Mouse (Mus musculus): ENCODE data around the gene Pitpnm2.

DNA sequence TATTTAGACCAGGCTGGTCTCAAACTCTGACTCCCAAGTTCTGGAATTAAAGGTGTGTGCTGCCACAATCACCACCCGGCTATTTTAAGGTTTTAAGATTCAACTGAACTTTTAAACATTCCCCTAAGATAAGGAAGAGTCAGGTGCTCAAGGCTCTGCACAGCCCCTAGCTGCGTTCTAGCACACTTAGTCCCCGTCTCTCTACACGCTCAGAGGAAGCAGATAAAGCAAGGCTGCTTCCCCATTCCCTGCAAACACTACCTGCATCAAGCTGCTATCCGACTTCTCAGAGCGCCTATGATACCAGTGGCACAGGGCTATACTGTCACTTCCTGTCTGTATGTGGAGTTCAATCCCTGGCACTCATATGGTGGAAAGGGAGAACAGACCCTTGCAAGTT lies 18.1 kb upstream of the Pitpnm2 start:
- TF ChIP-seq CTCF (IDR thresholded peaks at IDR 0.05) (no peak), EP300 (IDR thresholded peaks at IDR 0.05) (no peak)

All from lung, postnatal 0 days (tissue).